Mouse (Mus musculus): ENCODE measurements around the gene Aco2.
A peak's percentile ranks its signal among the peaks of the same experiment; 100 is the strongest.
"Not testable (repeated sequence)": the region's sequence is repeated elsewhere in the genome, so short reads cannot be mapped to it uniquely, and the experiment has no call there.

Gene Aco2

DNA sequence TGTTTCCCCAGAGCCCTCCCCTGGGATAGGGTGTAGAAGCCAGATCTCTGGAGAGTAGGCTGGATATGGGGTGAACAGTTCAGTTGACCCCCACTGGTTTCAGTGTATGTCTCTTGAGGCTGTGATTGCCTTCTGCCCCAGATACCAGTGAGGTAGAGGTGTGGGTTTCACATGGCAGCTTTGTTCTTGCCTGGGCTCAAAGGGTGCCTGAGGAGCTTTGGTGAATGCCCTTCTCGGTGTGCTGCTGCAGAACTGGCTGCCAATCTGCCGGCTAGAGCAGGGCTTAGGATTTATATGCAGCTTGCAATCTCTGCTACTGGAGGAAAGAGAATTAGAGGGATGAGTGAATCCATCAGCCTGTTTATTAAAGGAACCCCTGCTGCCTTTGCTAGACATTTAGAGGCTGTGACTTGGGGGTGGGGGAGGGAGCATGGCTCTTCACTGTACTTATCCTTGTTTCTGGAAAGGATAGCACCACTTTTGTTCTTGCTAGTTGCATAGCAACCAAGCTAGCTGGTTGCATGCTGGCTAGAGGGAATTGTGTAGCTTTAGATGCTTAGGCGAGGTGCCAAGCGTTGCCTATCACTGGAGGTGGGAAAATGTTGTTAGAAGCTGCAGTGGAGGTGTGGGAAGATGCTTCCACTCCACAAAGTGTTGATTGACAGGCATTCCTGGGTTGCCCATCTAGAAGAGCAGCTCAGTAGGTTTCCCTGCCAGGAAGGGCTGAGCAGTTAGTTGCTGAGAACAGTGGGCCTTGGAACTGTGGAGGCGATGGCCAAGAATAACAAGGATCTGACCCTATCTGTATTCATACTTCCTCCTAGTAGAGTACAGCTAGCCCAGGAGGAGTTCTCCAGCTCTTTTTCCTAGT lies 7.7 kb downstream of the Aco2 start:
- DNase-seq (ENCODE audit: low spot score in 2 of 2), result no peak

DNA sequence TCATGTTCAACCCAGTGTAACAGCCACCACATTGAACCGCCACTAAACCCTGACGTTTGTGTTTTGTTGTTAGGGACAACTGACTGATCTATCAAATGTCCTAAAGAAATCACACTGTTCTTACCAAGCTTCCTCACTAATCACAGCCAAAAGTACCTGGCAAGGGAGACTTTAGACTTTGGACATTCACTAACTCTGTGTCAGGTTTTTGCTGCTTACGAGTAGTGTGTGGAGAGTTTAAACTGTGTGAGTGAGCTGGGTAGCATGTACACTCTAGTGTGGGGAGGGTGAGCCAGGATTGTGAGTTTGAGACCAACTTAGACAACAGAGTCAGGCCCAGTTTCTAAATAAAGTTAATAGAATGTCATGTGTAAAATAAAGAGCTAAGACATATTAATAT lies 10.2 kb downstream of the Aco2 start:
- DNase-seq (ENCODE audit: low spot score in 2 of 2), result no peak

GRCm38 (mm10) chr15:81885418-81885934 lies 13.4 kb downstream of the Aco2 start:
- no peak for DNase-seq (ENCODE audit: low spot score in 2 of 2)

DNA sequence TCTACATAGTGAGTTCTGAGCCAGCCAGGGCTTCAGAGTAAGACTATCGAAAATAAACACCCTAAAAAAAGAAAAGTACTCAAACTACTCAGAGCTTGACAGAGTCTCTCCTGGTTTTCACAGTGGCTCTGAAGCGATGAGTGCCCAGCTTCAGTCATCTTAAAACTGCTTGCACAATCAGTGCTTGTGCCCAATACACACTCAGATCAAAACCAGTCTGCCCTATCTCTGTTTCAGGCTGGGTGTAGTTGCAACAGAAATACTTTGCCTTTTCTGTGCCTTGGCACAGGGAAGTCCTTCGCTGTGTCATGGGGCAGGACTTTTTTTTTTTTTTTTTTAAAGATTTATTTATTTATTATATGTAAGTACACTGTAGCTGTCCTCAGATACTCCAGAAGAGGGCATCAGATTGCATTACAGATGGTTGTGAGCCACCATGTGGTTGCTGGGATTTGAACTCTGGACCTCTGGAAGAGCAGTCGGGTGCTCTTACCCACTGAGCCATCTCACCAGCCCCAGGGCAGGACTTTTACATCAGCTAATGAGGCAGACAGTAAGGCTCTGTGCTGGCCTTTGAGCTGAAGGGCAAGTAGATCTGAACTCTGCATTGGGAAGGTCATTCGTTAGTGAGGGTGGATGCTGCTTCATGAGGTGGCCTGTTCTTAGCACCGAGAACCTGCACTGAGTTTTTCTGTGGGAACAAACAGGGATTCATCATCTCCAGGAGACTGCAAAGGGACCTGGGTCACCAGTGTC lies 14.9 kb downstream of the Aco2 start:
- no peak for DNase-seq (ENCODE audit: low spot score in 2 of 2)

DNA sequence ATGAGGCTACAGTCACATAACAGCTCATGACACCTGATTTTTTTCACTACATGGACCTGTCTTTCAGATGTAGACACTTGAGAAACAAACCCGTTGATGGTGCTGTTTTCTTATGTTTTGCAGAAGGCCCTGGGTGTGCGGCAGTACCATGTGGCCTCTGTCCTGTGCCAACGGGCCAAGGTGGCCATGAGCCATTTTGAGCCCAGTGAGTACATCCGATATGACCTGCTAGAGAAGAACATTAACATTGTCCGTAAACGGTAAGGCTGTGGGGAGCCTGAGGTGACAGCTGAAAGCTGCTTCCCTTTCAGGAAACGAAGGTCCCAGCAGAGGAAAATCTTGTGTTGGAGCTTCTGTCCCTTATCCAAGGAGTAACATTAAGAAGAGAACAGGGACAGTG lies 17.1 kb downstream of the Aco2 start:
- no peak for DNase-seq (ENCODE audit: low spot score in 2 of 2)

DNA sequence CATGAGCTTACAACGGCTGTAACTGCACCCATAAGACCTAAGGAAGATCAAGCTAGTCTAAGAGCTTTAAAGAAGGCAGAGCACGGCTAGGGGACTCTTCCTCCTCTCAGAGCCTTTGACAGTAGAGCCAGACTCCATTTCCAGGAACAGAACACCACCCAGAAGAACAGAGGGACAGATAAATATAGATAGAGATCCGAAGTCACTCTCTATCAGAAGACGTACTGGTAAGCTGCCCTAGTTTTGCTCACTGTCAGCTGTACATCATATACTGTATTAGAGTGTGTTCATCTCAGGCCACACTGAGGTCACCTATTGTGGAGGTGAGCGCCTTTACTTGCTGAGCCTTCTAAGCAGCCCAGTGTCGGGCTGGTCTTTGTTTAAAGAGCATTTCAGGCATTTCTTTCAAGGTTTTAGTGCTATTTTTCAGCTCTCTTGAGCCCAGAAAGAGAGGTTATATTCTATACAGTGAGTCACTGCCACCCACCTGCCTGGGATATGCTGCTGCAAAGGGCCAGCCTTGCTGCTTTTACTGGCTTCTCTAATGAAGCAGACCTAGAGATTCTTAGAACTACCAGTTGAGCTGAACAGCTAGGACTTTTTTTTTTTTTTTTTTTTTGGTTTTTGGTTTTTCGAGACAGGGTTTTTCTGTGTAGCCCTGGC lies 19.2 kb downstream of the Aco2 start:
- DNase-seq (ENCODE audit: low spot score in 2 of 2), result no peak

GRCm38 (mm10) chr15:81891822-81892580 lies 19.9 kb downstream of the Aco2 start:
- no peak for DNase-seq (ENCODE audit: low spot score in 2 of 2)

DNA sequence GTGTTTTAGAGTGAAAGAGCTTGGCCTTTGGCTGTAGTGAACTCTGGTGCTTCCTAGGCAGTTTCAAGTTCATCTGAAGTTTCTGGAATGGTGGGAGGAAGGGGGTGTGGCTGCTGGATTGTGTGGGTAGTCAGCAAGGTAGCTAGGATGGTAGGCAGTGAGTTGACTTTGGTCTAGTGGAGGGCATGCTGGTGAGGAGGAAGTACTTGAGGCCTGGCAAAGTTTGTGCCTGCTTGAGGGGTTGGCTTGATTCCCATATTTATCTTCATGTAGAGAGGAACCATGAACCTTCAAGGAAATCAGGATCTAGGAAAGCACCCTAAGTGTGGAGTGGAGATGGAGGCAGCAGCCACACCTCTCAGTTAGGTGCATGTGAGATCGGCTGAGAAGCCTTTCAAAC lies 21.9 kb downstream of the Aco2 start:
- no peak for DNase-seq (ENCODE audit: low spot score in 2 of 2)

- no peak for DNase-seq (ENCODE audit: low spot score in 2 of 2)
These were observed 24.3 kb downstream of the Aco2 start for GRCm38 (mm10) chr15:81896407-81896806.

GRCm38 (mm10) chr15:81897607-81898285 lies 25.6 kb downstream of the Aco2 start:
- DNase-seq (ENCODE audit: low spot score in 2 of 2), result no peak

DNA sequence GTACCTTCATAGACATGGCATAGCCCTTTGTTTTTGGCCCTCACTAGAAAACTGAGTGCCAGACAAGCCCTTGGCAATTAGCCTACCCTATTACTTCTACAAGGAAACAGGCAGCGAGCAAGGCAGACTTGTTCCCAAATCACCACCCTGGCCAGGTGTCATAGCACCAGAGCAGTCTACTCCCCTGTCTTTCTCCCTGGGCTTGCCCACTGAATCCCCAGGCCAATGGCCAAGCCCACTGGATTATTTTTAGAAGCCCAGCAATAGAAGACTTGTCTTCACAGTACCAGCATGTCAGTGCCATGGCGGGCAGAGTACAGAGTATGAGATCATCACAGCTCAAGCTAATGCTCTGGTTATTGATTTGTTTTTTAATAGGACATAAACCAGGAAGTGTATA lies 26.6 kb downstream of the Aco2 start:
- DNase-seq (ENCODE audit: low spot score in 2 of 2), result no peak

- DNase-seq (ENCODE audit: low spot score in 2 of 2), result peak; percentile 71 to 91
These were observed 32.8 kb downstream of the Aco2 start for GRCm38 (mm10) chr15:81904939-81905338.

DNA sequence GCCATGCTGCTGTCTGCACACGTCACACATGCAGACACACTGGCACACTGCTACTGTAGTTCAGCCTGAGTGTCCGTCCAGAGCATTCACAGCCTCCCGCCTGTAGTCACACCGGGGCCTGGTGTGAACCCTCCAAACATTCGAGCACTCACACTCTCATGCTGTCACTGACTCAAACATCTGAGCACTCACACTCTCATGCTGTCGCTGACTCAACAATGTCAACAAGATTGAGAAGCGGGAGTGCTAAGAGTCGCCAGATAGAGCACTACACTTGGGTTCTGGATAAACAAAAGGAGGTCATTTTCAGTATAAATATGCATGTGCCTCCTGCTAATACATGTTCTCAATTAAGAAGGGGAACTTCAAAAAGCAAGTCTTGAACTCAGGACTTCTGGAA lies 35.8 kb downstream of the Aco2 start:
- DNase-seq (ENCODE audit: low spot score in 2 of 2), result no peak

GRCm38 (mm10) chr15:81908767-81909166 lies 36.7 kb downstream of the Aco2 start:
- not testable (repeated sequence) for DNase-seq (ENCODE audit: low spot score in 2 of 2)

GRCm38 (mm10) chr15:81912498-81912897 lies 40.4 kb downstream of the Aco2 start:
- no peak for DNase-seq (ENCODE audit: low spot score in 2 of 2)

DNA sequence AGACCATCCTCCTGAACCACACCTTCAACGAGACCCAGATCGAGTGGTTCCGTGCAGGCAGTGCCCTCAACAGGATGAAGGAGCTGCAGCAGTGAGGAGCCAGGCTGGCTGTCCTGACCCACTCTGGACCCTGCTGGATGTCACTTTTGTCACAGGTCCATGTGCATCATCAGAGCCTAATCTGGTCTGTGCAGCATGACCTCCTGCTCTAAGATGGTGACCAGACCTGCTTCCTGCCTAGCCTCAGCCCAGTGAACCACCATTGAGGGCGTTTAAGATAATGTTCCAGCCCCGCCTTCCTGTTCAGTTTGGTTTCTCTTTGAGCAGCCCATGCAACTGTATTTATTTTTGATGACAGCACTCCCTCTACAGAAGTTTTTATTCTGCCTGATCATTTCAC lies 42.6 kb downstream of the Aco2 start:
- no peak for DNase-seq (ENCODE audit: low spot score in 2 of 2)

DNA sequence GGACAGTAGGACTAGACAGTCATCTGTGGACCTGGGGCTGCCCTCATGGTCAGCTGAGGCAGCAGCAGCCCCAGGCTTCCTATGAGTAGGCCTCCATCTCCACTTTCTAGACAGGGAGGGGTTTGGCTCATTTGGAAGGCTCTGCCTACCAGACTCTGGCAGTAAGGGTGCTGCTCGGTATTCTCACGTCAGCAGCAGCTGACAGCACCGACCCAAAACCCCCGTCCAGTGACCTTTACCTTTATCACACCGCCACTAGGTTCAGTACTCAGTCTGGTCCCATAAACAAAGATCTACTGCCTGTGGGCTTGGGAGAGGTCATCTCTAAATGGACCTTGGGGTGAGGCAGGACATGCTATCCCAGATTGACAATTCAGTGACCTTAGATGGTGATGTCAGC lies 43.6 kb downstream of the Aco2 start:
- no peak for DNase-seq (ENCODE audit: low spot score in 2 of 2)

- no peak for DNase-seq (ENCODE audit: low spot score in 2 of 2)
These were observed 45.1 kb downstream of the Aco2 start for GRCm38 (mm10) chr15:81917201-81917600.

DNA sequence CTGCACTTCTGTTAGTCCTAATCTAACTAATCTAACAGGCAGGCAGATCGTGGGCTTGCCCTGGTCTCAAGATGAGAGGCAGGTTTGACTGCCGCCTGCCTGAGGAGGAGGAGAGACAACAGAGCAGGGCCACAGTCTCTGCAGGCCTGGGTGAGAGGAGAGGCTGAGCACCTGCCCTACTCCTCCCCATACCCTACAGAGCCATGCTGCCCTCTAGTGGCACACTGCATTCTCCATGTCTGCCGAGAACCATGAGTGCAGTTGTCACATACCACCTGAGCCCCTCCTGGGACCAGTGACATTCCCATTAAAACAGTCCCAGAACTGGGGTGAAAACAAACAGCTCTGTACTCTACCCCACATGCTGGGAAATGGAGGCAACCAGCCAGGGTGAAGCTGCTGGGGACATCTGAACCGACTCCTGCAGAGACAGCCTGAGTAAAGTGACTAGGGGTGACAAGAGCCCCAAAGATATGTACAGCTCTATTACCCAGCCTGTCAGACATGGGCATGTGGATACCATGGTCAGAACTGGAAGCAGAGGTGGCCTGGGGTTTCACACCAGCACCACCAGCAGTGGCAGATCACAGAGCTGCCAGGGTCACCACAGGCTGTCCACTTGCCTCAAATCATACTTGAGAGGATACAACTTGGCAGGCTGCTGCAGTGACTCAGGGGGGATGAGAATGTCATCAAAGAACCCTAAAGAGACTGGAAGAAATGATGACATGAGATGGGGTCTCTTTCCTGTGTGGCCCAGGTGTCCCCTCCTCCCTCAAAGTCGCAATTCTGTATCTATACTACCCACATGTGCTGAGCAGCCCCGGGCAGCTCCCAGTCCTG lies 45.7 kb downstream of the Aco2 start:
- peak; percentile 70 to 91 for DNase-seq (ENCODE audit: low spot score in 2 of 2)

- no peak for DNase-seq (ENCODE audit: low spot score in 2 of 2)
These were observed 47.0 kb downstream of the Aco2 start for GRCm38 (mm10) chr15:81919062-81919461.
